Mouse (Mus musculus): ENCODE measurements at regions not wholly inside any gene's neighbourhood (a gene's known extent, or its start where the extent isn't known, plus 50 kb on each side); places are given as distances from the start of the nearest gene placed in this dataset.

DNA sequence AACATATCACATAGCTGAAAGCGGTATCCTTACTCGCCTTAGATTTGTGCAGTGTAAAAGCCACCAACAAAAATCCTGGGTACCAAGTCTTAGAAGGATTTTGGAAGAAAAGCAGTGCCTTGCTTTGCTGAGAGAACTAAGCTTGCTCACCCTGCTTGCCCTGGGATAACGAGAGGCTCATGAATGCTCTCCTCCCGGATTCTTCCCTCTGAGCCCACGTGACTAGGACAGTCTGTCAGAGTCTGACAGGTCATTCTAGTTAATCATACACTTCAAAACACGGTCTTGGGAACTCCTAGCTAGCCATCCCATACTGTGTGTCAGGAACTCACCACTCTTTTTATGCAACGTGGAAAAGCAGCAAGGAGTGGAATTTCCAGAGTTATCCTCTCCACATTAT lies 91.4 kb downstream of the Avpr1a start:
- H3K36me3 ChIP-seq (replicated peaks in 1 of 2; ENCODE audit: control insufficient read depth in 1 of 2, insufficient read depth in 1 of 2, low read length in 1 of 2) = no peaks in the 10 kb centered on the region
- H3K27me3 ChIP-seq (replicated peaks) = no peaks in the 10 kb centered on the region
- TF ChIP-seq USF2 (conservative IDR thresholded peaks at IDR 0.05; ENCODE audit: low read depth, low read length) (no peak), NRF1 (IDR thresholded peaks at IDR 0.05; ENCODE audit: low read depth, low read length) (no peak), IRF4 (IDR thresholded peaks at IDR 0.05; ENCODE audit: low read depth, low read length) (no peak)
- no peaks in the 10 kb centered on the region for H3K79me2 ChIP-seq (replicated peaks; ENCODE audit: control insufficient read depth, extremely low read depth, insufficient read depth, poor library complexity, severe bottlenecking)
- peaks cover 0 to 3% of the 10 kb centered on the region in 2 experiments; a peak in 1 of 4 replicates for H3K4me1 ChIP-seq (ENCODE audit: control insufficient read depth in 1 of 2, insufficient read depth in 2 of 2)
- no peak for DNase-seq (ENCODE audit: extremely low read depth)
- in situ Hi-C loops (cut with MboI; ENCODE audit: low pct_ligation_motif_present, low pct_unique_long_range_greater_than_20kb, low sequenced_read_pairs) (loop anchor here (25.0 kb wide), 1 partner anchor 852 kb away; no protein-coding TSS in a partner anchor), dilution Hi-C loops (cut with MboI; ENCODE audit: extremely low pct_ligation_motif_present, extremely low pct_unique_long_range_greater_than_20kb, low sequenced_read_pairs) (no loop called here)
- H3K9me3 ChIP-seq (replicated peaks; ENCODE audit: low read length) = no peaks in the 10 kb centered on the region
- H3K27ac ChIP-seq (ENCODE audit: insufficient read depth, low read depth) = no peak overlapping the region
- H3K4me2 ChIP-seq (ENCODE audit: insufficient read depth, low read depth, poor library complexity, severe bottlenecking) = no peak overlapping the region
- no peak overlapping the region for H3K4me3 ChIP-seq (replicated peaks in 1 of 3; ENCODE audit: low read depth in 2 of 3, low read length in 2 of 3, poor library complexity in 1 of 3)
- H3K9ac ChIP-seq (ENCODE audit: insufficient read depth, low read depth) = no peak overlapping the region

DNA sequence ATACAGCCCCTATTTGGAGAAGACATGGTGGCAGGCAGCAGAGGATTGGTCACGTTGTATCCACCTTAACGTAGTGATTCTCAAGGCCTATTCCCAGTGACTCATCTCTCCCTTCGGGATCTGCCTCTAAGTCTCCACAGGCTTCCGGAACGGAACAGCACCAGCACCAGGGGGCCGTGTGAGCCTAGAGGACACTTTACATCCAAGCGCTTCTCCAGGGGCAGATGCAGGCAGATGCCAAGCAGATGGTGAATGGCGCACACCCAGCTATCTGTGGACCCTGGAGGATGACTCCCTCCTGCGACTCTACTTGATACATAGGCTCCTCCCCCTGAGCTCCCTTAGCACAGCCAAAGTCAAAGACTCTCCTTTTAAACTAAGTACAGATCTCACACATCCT lies 94.3 kb downstream of the Avpr1a start:
- no peaks in the 10 kb centered on the region for H3K9me3 ChIP-seq (replicated peaks; ENCODE audit: low read length)
- no peaks in the 10 kb centered on the region for H3K79me2 ChIP-seq (replicated peaks; ENCODE audit: control insufficient read depth, extremely low read depth, insufficient read depth, poor library complexity, severe bottlenecking)
- H3K9ac ChIP-seq (ENCODE audit: insufficient read depth, low read depth) = no peak overlapping the region
- no peak overlapping the region for H3K4me3 ChIP-seq (replicated peaks in 1 of 3; ENCODE audit: low read depth in 2 of 3, low read length in 2 of 3, poor library complexity in 1 of 3)
- no peak overlapping the region for H3K4me2 ChIP-seq (ENCODE audit: insufficient read depth, low read depth, poor library complexity, severe bottlenecking)
- peaks cover 0 to 3% of the 10 kb centered on the region in 2 experiments; a peak in 1 of 4 replicates for H3K4me1 ChIP-seq (ENCODE audit: control insufficient read depth in 1 of 2, insufficient read depth in 2 of 2)
- no peaks in the 10 kb centered on the region for H3K36me3 ChIP-seq (replicated peaks in 1 of 2; ENCODE audit: control insufficient read depth in 1 of 2, insufficient read depth in 1 of 2, low read length in 1 of 2)
- in situ Hi-C loops (cut with MboI; ENCODE audit: low pct_ligation_motif_present, low pct_unique_long_range_greater_than_20kb, low sequenced_read_pairs) (loop anchor here (25.0 kb wide), 1 partner anchor 855 kb away; no protein-coding TSS in a partner anchor), dilution Hi-C loops (cut with MboI; ENCODE audit: extremely low pct_ligation_motif_present, extremely low pct_unique_long_range_greater_than_20kb, low sequenced_read_pairs) (no loop called here)
- no peaks in the 10 kb centered on the region for H3K27me3 ChIP-seq (replicated peaks)
- H3K27ac ChIP-seq (ENCODE audit: insufficient read depth, low read depth) = no peak overlapping the region
- no peak for TF ChIP-seq RCOR1 (conservative IDR thresholded peaks at IDR 0.05; ENCODE audit: low read depth, low read length)
- no peak for TF ChIP-seq POLR2AphosphoS2 (IDR thresholded peaks at IDR 0.05; ENCODE audit: low read depth, low read length)
- no peak for TF ChIP-seq BHLHE40 (IDR thresholded peaks at IDR 0.05; ENCODE audit: low read depth, low read length)
- no peak for TF ChIP-seq ZMIZ1 (IDR thresholded peaks at IDR 0.05; ENCODE audit: low read depth, low read length)
- no peak for TF ChIP-seq JUN (IDR thresholded peaks at IDR 0.05; ENCODE audit: insufficient read depth, low read depth, low read length)
- TF ChIP-seq UBTF (IDR thresholded peaks at IDR 0.05; ENCODE audit: low read depth, low read length) = no peak
- no peak for TF ChIP-seq NELFE (IDR thresholded peaks at IDR 0.05; ENCODE audit: low read depth, low read length)
- TF ChIP-seq MYC (IDR thresholded peaks at IDR 0.05; ENCODE audit: low read depth, low read length) = no peak
- no peak for TF ChIP-seq CTCF (conservative IDR thresholded peaks at IDR 0.05 in 1 of 2, IDR thresholded peaks at IDR 0.05 in 1 of 2; ENCODE audit: low read depth in 2 of 2, low read length in 2 of 2)
- TF ChIP-seq MAX (IDR thresholded peaks at IDR 0.05; ENCODE audit: low read length) = no peak
- TF ChIP-seq POLR2A (IDR thresholded peaks at IDR 0.05; ENCODE audit: low read depth, low read length) = no peak
- no peak for TF ChIP-seq MEF2A (IDR thresholded peaks at IDR 0.05; ENCODE audit: borderline replicate concordance, low read depth, low read length)
- no peak for TF ChIP-seq ETS1 (conservative IDR thresholded peaks at IDR 0.05; ENCODE audit: low read depth, low read length)
- no peak for TF ChIP-seq PAX5 (IDR thresholded peaks at IDR 0.05; ENCODE audit: low read length)
- TF ChIP-seq RAD21 (IDR thresholded peaks at IDR 0.05; ENCODE audit: low read depth, low read length) = no peak
- TF ChIP-seq JUND (conservative IDR thresholded peaks at IDR 0.05; ENCODE audit: low read depth, low read length) = no peak
- no peak for TF ChIP-seq USF1 (IDR thresholded peaks at IDR 0.05; ENCODE audit: low read depth, low read length)
- DNase-seq (ENCODE audit: extremely low read depth) = no peak
